Mouse (Mus musculus) forebrain, postnatal 0 days (tissue): ENCODE results near the gene Arid3a. TPM values are rescaled to one million over a fixed set of nuclear protein-coding genes. Genes with fewer than 3 reads are reported as not detected.

ENCODE experiments used
- ATAC-seq: fragments of 200-750 bp; cut with Nextera tagmentation; 2 replicates; pipeline ENCODE4 v1.8.0; 2017; ENCODE audit warnings: mild to moderate bottlenecking, moderate library complexity
- DNase-seq: peaks from one replicate; pipeline ENCODE4 v3.0.0-alpha.2; 2015
- H3K27ac ChIP-seq: fragments of 300-500 bp; sonication (generic); 2 replicates; pipeline ENCODE4 v1.5.1; 2014; ENCODE audit warnings: low read depth, mild to moderate bottlenecking, antibody characterized with exemption, low read length, moderate library complexity, mixed read lengths
- H3K27me3 ChIP-seq: fragments of 300-500 bp; sonication (generic); 2 replicates; pipeline ENCODE4 v1.6.1; 2014; ENCODE audit warnings: mild to moderate bottlenecking, low read length, mixed read lengths; ENCODE audit not compliant: insufficient read depth
- H3K36me3 ChIP-seq: fragments of 300-500 bp; sonication (generic); 2 replicates; pipeline ENCODE4 v1.6.1; 2014; ENCODE audit warnings: mild to moderate bottlenecking, moderate library complexity; ENCODE audit not compliant: insufficient read depth
- H3K4me1 ChIP-seq: fragments of 300-500 bp; sonication (generic); 2 replicates; pipeline ENCODE4 v1.6.1; 2014; ENCODE audit warnings: antibody characterized with exemption; ENCODE audit not compliant: insufficient read depth
- H3K4me2 ChIP-seq: fragments of 300-500 bp; sonication (generic); 2 replicates; pipeline ENCODE4 v1.6.1; 2014; ENCODE audit warnings: low read depth, mild to moderate bottlenecking, moderate library complexity
- H3K4me3 ChIP-seq: fragments of 300-500 bp; sonication (generic); 2 replicates; pipeline ENCODE4 v1.5.1; 2014; ENCODE audit warnings: low read depth, low read length, mixed read lengths
- H3K9ac ChIP-seq: fragments of 300-500 bp; sonication (generic); 2 replicates; pipeline ENCODE4 v1.6.1; 2014; ENCODE audit warnings: mild to moderate bottlenecking
- H3K9me3 ChIP-seq: fragments of 300-500 bp; sonication (generic); 2 replicates; pipeline ENCODE4 v1.6.1; 2016; ENCODE audit warnings: low read length
- CTCF ChIP-seq: sonication (generic); IDR thresholded peaks from 2 replicates; pipeline ENCODE4 v1.5.1; 2016; ENCODE audit warnings: antibody characterized with exemption, control low read depth, low read depth
- WGBS: fragments of 180-500 bp; shearing (Covaris S2); extraction: QIAGEN DNeasy Blood & Tissue Kit; methylation state at CpG from one replicate; pipeline ENCODE4 v1.1.7; 2014; 5-methylcytosine and 5-hydroxymethylcytosine counted together
- polyA plus RNA-seq: library from polyadenylated mRNA; unstranded; fragments of >200 nt; fragmentation: Nextera tagmentation; extraction: Ambion mirVana; gene quantifications from 2 replicates; pipeline ENCODE4 v1.2.1, GENCODE M21; 2015
- total RNA-seq: library from RNA; depleted of rRNA; stranded (reverse); fragments of >200 nt; gene quantifications from 2 replicates; pipeline ENCODE4 v1.2.3, GENCODE M21; 2014

Arid3a gene
- total and polyA plus RNA-seq, 2 experiments from 2014 or later: 2.1 to 7.9 TPM

- Histone ChIP-seq H3K9ac (no peak overlapping the region), H3K27ac (no peak overlapping the region), H3K4me3 (no peak overlapping the region), H3K27me3 (no peaks in the 10 kb centered on the region), H3K9me3 (no peaks in the 10 kb centered on the region), H3K36me3 (peaks cover 13% of the 10 kb centered on the region; the same call in 1 of the 2 replicates), H3K4me1 (peaks cover 8% of the 10 kb centered on the region; the same call in 1 of the 2 replicates), H3K4me2 (no peak overlapping the region)
- DNase-seq (no peak), ATAC-seq (no peak)
- WGBS: 65% methylated on average over 9 of the region's 9 CpGs
- no peak for TF ChIP-seq CTCF
Observed at GRCm38 (mm10) chr10:79933145-79933679, 6.4 kb downstream of the Arid3a start.

GRCm38 (mm10) chr10:79933861-79934260 is 7.0 kb downstream of the Arid3a start:
- no peaks in the 10 kb centered on the region for H3K9me3 ChIP-seq
- no peak overlapping the region for H3K4me2 ChIP-seq
- H3K36me3 ChIP-seq: peaks cover 13% of the 10 kb centered on the region; the same call in 1 of the 2 replicates
- DNase-seq (no peak), ATAC-seq (no peak)
- no peaks in the 10 kb centered on the region for H3K27me3 ChIP-seq
- H3K4me3 ChIP-seq: no peak overlapping the region
- WGBS: 41% methylated on average over 6 of the region's 6 CpGs
- no peak overlapping the region for H3K27ac ChIP-seq
- TF ChIP-seq CTCF: no peak
- H3K4me1 ChIP-seq: peaks cover 6% of the 10 kb centered on the region; the same call in 1 of the 2 replicates
- no peak overlapping the region for H3K9ac ChIP-seq

GRCm38 (mm10) chr10:79934272-79934721 is 7.5 kb downstream of the Arid3a start:
- Histone ChIP-seq H3K4me2 (no peak overlapping the region), H3K4me1 (0 out of 2 replicates have a peak, but pooled peaks cover 4% of the 10 kb centered on the region), H3K27me3 (no peaks in the 10 kb centered on the region), H3K9ac (no peak overlapping the region), H3K27ac (0 out of 2 replicates have a peak overlapping the region, but pooled peaks have one; percentile 15), H3K4me3 (no peak overlapping the region), H3K36me3 (peaks cover 13% of the 10 kb centered on the region; the same call in 1 of the 2 replicates), H3K9me3 (no peaks in the 10 kb centered on the region)
- ATAC-seq (peak; percentile 75), DNase-seq (peak; percentile 60)
- 42% methylated on average over 13 of the region's 13 CpGs for WGBS
- TF ChIP-seq CTCF: no peak

DNA sequence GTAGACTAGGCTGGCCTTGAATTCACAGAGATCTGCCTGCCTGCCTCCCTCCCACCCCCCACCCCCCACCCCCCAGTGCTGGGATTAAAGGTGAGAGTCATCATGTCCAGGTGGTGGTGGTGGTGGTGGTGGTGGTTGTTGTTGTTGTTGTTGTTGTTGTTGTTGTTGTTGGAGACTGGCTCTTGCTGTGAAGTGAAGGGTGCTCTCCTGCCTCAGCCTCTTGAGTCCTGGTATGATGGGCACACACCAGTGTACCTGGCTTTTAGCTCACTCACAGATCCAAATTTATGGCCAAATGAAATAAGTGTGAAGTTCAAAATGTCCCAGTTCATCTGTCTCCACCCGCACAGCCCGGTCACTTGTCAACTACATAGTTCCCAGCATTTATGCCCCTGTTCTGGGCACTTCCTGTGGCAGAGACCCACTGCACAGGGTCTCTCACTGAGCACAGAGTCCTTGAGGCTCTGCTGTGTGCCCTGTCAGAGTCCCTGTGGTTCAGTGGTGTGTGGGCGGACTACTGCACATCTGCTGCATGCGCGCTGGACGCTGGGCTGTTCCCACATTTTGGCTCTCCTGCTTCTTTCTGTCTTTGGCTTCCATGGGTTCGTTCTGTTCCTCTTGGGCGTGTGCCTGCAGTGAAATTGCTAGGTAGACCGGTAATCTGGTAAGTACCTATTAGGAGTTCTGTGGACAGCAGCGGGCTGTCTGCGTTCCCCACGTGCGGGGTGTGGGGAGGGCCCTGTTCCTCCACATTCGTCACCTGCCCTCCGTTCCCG is 8.1 kb downstream of the Arid3a start:
- WGBS: 82% methylated on average over 16 of the region's 16 CpGs
- Histone ChIP-seq H3K9ac (no peak overlapping the region), H3K4me2 (no peak overlapping the region), H3K4me3 (no peak overlapping the region), H3K36me3 (peaks cover 13% of the 10 kb centered on the region; the same call in 1 of the 2 replicates), H3K27ac (no peak overlapping the region), H3K9me3 (no peaks in the 10 kb centered on the region), H3K27me3 (no peaks in the 10 kb centered on the region), H3K4me1 (no peaks in the 10 kb centered on the region)
- ATAC-seq (no peak), DNase-seq (no peak)
- no peak for TF ChIP-seq CTCF

GRCm38 (mm10) chr10:79936284-79936910 is 9.6 kb downstream of the Arid3a start:
- no peaks in the 10 kb centered on the region for H3K27me3 ChIP-seq
- H3K4me1 ChIP-seq: no peaks in the 10 kb centered on the region
- 76% methylated on average over 10 of the region's 10 CpGs for WGBS
- ATAC-seq (no peak), DNase-seq (no peak)
- H3K27ac ChIP-seq: no peak overlapping the region
- H3K4me3 ChIP-seq: no peak overlapping the region
- no peak overlapping the region for H3K4me2 ChIP-seq
- H3K9me3 ChIP-seq: no peaks in the 10 kb centered on the region
- no peak for TF ChIP-seq CTCF
- no peak overlapping the region for H3K9ac ChIP-seq
- H3K36me3 ChIP-seq: peaks cover 8% of the 10 kb centered on the region; the same call in 1 of the 2 replicates

DNA sequence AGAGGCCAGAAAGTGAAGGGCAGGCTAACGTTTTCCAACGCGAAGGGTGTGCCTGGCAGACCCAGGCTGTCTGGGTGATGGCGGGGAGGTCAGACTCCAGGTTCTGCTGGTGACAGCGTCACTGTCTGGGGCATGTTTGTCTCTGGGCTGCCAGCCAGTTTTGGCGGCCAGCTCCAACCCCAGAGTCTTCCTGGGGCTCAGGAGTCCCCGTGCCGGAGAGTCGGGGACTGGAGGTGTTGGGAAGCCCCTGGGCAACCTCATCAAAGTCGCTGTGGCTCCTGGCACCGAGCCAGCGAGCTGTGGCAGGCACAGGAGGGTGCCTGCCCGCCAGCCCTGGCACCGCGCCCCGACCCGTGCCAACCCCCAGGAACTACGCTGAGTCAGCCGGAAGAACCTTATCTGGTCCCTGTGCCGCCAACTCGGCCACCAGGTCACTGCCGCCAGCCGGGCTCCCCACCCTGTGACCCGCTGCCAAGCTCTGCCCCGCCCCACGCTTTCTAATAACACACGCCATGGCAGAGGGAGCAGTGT is 10.1 kb downstream of the Arid3a start:
- H3K9me3 ChIP-seq: no peaks in the 10 kb centered on the region
- DNase-seq (no peak), ATAC-seq (no peak)
- H3K9ac ChIP-seq: no peak overlapping the region
- no peaks in the 10 kb centered on the region for H3K27me3 ChIP-seq
- TF ChIP-seq CTCF: no peak
- no peak overlapping the region for H3K4me3 ChIP-seq
- peaks cover 2% of the 10 kb centered on the region; the same call in 1 of the 2 replicates for H3K36me3 ChIP-seq
- H3K27ac ChIP-seq: no peak overlapping the region
- 0 out of 2 replicates have a peak overlapping the region, but pooled peaks have one; percentile 19 for H3K4me2 ChIP-seq
- WGBS: 36% methylated on average over 27 of the region's 27 CpGs
- no peaks in the 10 kb centered on the region for H3K4me1 ChIP-seq
